Mouse (Mus musculus) heart, adult 9 months (tissue): ENCODE measurements around the gene Hoxc12.

Experiments used
- DNase-seq, 2 experiments: peaks; one replicate each; pipeline ENCODE4 v3.0.0; 2022; ENCODE audit warnings: low spot score in 2 of 2

The Hoxc12 gene

DNA sequence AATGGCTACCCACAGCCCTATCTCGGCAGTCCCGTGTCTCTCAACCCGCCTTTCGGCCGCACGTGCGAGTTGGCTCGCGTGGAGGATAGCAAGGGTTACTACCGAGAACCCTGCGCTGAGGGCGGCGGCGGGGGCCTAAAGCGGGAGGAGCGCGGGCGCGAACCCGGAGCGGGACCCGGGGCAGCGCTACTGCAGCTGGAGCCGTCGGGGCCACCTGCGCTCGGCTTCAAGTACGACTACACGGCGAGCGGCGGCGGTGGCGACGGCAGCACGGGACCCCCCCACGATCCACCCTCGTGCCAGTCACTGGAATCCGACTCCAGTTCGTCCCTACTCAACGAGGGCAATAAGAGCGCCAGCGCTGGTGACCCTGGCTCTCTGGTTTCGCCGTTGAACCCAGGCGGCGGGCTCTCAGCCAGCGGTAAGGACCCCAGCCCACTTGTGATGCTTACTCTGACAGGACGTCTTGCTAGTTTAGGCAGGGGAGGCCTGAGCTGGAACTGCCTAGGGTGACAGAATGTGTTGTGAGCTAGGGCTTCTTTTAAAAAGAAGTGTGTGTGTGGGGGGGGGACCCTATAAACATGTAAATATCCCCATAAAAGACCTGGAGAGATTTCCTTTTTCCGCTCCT, 594 bp downstream of the Hoxc12 start:
- no peak for DNase-seq

- DNase-seq, result no peak
These were observed 2.9 kb downstream of the Hoxc12 start for GRCm38 (mm10) chr15:102939256-102940155.

DNA sequence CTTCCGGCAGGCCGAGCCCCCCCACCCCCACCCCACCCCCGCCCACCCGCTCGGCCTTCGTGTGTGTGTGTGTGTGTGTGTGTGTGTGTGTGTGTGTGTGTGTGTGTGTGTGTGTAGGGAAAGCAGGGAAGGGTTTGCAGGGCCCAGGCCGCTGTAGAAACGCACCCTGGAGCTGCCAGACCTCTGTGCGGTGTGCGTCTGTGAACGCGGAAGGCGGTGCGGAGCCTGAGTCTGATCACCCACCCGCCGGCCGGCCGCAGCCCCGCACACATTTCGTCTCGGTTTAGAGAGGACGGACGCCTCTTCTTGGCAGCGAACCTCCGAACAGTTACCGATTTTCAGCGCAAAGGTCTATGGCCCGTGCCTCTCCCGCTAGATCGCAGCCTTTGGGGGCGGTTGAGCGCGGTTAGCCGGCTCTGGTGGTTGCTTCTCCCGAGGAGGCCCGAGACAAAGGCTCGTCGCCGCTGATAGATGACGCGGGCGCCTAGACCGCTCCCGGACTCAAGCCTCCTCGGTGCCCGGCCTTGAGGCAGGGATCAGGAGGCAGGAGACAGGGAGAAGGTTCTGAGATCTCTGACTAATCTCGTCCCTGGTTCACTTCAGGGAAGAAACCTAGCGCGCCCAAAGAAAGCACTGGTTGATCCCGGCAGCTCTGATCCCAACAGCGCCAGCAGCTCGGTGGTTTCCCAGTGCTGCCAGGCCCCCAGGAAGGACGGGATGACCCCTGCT, 6.3 kb downstream of the Hoxc12 start:
- DNase-seq, result no peak

DNA sequence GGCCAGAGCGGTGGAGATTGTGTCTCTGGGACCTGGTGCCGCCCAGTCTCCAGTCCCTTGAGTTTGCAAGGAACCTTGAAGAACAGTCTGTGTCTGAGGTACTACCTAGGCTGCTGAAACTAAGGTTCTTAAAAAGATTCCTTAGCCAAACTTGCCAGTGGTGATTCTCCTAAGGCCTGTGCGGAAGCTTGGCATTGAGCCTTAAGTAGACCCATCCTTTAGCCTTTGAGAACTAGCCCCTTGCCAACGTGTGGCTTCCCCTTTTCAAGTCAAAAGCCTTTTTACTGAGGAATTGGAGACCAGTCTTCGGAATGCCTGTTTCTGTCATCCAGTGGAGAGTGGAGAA, 6.9 kb downstream of the Hoxc12 start:
- no peak for DNase-seq

- DNase-seq, result no peak
These were observed 8.9 kb downstream of the Hoxc12 start for GRCm38 (mm10) chr15:102945185-102946077.

DNA sequence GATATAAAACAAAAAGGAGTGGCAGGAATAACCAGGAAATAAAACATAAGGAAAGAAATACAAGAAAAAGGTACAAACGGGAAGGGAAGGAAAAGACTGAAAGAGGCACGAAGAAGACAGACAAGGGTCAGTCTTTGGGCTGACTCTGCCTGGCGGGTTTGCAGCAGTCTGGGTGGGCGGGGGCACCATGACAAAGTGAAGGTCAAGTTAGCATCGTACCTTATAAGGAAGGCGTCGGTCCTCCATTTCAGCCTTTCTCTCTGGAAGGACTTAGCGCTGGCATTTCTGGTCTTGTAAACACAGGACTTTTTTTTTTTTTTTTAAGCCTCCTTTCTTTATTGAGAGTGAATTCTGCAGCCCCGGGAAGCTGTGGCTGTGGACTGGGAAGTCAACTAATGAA, 10.7 kb downstream of the Hoxc12 start:
- DNase-seq, result no peak

DNA sequence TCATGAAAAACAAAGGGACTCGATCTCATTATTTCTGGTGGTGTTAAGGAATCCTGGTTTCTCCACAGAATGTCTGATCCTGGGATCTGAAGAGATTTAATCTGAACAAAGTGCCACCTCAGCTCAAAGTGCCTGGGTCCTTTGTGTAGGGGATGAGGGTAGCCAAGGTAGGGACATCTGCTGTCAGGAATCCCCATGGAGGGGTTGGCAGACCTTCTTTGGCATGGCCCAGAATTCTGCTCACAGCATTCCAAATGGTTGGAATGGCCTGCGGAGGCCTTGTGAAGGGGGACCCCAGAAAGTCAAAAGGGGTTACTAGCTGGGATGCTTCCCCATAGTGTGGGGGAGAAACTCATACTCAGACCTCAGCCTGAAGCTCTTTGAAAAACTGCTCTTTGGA, 12.3 kb downstream of the Hoxc12 start:
- DNase-seq, result no peak

- DNase-seq, result no peak
These were observed 13.1 kb downstream of the Hoxc12 start for GRCm38 (mm10) chr15:102949696-102950095.

GRCm38 (mm10) chr15:102950877-102951276, 14.3 kb downstream of the Hoxc12 start:
- DNase-seq, result no peak

- no peak for DNase-seq
These were observed 17.0 kb downstream of the Hoxc12 start for GRCm38 (mm10) chr15:102953561-102953960.

- no peak for DNase-seq
These were observed 17.8 kb downstream of the Hoxc12 start, which contains the start of gene Hoxc11 for GRCm38 (mm10) chr15:102954192-102955006. Gene Hoxc11, plus strand, starts transcription at chr15:102954427.

GRCm38 (mm10) chr15:102955007-102955382, 18.4 kb downstream of the Hoxc12 start:
- DNase-seq, result no peak

- no peak for DNase-seq
These were observed 19.5 kb downstream of the Hoxc12 start for GRCm38 (mm10) chr15:102955833-102956640.

DNA sequence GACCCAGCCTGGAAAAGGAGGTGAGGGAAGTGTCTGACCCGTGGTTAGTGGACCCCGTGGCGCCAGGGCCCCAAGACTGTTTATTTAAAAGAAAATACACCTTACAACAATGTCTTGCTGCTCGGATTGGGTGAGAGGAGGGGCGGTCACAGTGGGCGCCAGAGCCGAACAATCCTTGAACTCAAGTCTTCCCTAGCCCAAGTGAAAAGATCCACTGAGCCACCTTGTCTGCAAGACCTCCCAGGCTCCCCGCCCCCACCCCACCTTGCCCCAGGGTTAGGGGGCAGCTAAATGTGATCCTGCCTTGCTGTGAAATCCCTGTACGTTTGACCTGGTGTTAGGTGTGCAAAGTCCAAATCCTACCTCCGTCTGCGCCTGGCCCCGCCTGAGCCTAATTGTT, 20.3 kb downstream of the Hoxc12 start:
- DNase-seq, result no peak

DNA sequence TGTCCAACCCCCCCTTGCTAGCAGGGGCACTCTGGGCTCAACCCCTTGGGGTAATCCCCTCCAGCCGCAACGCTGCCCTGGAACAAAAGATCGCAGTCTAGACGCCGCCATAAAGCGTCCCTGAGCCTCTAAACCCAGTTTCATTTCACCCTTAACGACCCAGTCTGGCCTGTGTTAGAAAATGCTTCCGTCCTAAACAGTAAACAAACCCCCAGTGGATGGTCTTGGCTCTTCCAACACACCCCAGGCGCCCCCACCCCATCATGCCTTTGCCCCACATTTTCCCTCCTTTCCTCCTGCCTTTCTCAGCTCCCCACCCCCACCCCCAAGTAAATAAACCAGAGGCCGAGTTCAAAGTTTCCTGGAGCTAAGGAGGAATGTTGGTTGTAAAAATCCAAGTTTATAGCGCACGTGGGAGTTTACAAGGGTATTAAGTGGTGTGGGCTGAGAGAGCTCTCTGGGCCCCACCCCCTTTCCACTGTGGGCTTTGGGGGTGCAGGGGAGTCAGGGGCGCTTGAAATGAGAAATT, 23.2 kb downstream of the Hoxc12 start:
- DNase-seq, result no peak

- DNase-seq, result no peak
These were observed 25.2 kb downstream of the Hoxc12 start for GRCm38 (mm10) chr15:102961728-102962127.

- DNase-seq, result no peak
These were observed 25.9 kb downstream of the Hoxc12 start for GRCm38 (mm10) chr15:102962492-102962891.

GRCm38 (mm10) chr15:102963259-102963658, 26.7 kb downstream of the Hoxc12 start:
- DNase-seq, result no peak
